Mouse (Mus musculus): ENCODE results near the gene Dedd2. TPM values are rescaled to one million over a fixed set of nuclear protein-coding genes. Genes with fewer than 3 reads are reported as not detected.

Gene Dedd2
- polyA plus RNA-seq, 1 experiment from 2014 or later = 18.1 TPM

GRCm38 (mm10) chr7:25247498-25247897 lies 27.1 kb upstream of the Dedd2 start:
- ChIA-PET CTCF (interaction anchor here (1.2 kb wide), 1 partner anchor 20 kb away, joined by 3 read pairs; the partner anchor contains the start of gene Cic), POLR2A (interaction anchor here (1.3 kb wide), 1 partner anchor 22 kb away, joined by 5 read pairs; no protein-coding TSS in a partner anchor)
- no peaks in the 10 kb centered on the region for H3K27me3 ChIP-seq
- in situ Hi-C loops (cut with MboI; ENCODE audit: low pct_unique_long_range_greater_than_20kb) = no loop called here
- no peak for ATAC-seq
- no peak for DNase-seq (ENCODE audit: low read depth, low spot score)
- no peak for TF ChIP-seq CTCF (IDR thresholded peaks at IDR 0.05)

DNA sequence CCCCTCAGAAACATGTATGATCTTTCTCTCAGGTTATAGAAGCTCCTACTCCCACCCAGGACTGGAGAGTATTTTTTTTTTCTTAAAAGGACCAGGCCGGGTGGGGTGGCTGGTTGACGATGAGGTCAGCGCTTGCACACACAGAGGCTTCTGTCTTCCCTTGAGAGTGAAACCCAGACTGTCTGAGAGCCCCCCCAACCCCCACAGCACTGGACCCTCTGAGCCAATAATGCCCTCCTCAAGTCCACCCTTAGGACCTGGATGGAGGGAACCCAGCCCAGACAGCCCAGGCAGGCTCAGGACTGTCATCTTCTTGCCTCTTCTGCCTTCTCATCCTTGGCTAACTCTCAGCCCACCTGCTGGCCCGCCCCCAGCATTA lies 26.3 kb upstream of the Dedd2 start:
- no peak for ATAC-seq
- TF ChIP-seq CTCF (IDR thresholded peaks at IDR 0.05) = no peak
- DNase-seq (ENCODE audit: low read depth, low spot score) = no peak
- POLR2A ChIA-PET = interaction anchor here (0.7 to 1.4 kb wide), 2 partner anchors 11 to 96 kb away, joined by 3 read pairs; no protein-coding TSS in a partner anchor
- H3K27me3 ChIP-seq = no peaks in the 10 kb centered on the region
- CTCF ChIA-PET = interaction anchor here (1.3 kb wide), 2 partner anchors 31 to 87 kb away, joined by 3 read pairs; no protein-coding TSS in a partner anchor
- in situ Hi-C loops (cut with MboI; ENCODE audit: low pct_unique_long_range_greater_than_20kb) = no loop called here

DNA sequence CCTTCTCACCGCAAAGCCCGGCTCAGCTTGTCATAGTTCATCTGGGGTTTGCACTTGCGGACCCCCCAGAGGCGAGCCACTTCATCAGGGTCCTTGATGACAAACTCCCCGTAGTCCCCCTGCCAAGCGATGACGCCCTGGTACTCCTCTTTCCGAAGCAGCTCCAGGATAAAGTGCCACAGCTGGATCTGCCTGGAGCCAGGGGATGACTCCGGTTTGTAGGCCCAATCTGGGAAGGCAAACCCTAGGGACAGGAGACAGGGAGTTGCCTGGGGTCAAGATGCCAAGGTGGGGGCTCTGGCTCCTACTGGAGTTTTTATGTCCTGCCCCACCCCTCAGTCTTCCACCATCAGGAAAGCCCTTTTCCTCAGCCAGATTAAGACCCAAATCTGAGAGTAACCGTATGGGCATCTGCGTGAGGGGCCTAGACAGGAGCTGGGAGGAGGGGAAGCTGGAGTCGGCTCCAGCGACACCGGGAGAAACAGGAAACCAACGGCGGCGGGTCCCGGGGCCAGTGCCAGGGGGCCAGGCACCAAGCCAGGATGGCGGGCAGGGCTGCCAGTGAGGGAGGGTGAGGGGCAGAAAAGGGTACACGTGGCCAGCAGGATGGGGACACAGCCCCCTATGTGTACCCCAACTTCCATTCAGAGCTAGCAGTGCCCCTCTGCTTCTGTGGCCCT lies 25.8 kb upstream of the Dedd2 start:
- no peak for TF ChIP-seq CTCF (IDR thresholded peaks at IDR 0.05)
- DNase-seq (ENCODE audit: low read depth, low spot score) (no peak), ATAC-seq (no peak)
- no peaks in the 10 kb centered on the region for H3K27me3 ChIP-seq
- CTCF ChIA-PET = interaction anchor here (1.0 to 1.3 kb wide), 3 partner anchors 32 to 87 kb away, joined by 3 to 6 read pairs (median 3); no protein-coding TSS in a partner anchor
- POLR2A ChIA-PET = interaction anchor here (0.7 to 1.4 kb wide), 2 partner anchors 11 to 96 kb away, joined by 3 read pairs; no protein-coding TSS in a partner anchor
- in situ Hi-C loops (cut with MboI; ENCODE audit: low pct_unique_long_range_greater_than_20kb) = no loop called here

DNA sequence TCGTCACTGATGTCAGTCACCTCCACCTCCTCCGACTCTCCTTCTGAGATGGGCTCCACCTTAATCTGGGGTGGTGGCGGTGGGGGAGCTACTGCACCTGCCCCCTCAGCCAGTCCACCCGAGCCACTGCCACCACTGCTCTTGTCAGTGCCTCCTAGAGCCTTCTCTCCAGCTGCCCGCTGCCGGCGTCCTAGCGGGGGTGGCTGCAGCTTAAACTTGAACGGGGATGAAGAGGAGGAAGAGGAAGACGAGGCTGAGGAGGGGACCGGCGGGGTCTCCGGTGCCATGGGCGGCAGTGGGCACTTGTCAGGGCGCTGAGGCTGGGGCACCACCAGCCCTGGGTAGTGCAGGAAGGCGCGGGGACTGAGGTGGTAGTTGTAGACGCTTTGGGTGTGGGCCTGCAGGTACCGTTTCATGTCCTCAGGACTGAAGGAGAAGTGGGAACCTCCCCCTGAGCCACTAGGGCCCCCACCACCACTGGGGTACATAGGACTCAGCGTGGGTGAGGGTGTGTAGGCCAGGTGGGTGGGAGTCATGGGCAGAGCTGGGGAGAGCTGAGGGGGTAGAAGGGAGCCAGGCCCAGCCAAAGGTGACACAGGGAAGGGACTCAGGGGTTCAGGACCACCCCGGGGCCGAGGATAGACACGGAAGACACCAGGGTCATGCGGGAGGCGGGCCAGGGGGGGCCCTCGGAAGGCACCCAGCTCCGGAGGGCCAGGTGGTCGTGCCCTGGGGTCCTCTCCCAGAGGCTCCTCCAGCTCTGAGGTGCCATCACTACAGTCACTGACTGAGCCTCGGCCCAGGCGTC lies 24.4 kb upstream of the Dedd2 start:
- ChIA-PET POLR2A (no interaction called here), CTCF (interaction anchor here (1.0 kb wide), 1 partner anchor 33 kb away, joined by 4 read pairs; no protein-coding TSS in a partner anchor)
- no peak for TF ChIP-seq CTCF (IDR thresholded peaks at IDR 0.05)
- ATAC-seq = no peak
- in situ Hi-C loops (cut with MboI; ENCODE audit: low pct_unique_long_range_greater_than_20kb) = loop anchor here (5.0 kb wide), 2 partner anchors 33 to 68 kb away; no protein-coding TSS in a partner anchor
- no peaks in the 10 kb centered on the region for H3K27me3 ChIP-seq
- no peak for DNase-seq (ENCODE audit: low read depth, low spot score)

DNA sequence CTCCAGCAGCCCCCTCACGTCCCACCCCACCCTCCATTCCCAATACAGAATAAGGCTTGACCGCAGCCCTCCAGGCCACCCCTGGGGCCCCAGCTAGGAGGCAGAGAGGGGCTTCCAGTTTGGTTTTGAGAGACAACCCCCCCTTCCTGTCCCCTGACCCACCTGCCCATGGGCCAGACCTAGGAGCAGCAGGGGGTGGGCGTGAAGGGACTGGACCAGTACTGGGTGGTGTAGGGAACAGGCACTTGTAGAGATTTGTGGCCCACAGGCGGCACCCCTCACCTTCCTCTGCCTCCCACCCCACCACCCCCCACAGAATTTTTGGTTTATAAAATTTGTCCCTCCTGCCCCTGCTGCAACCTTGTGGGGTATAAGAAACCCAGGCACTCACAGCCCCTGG lies 22.9 kb upstream of the Dedd2 start:
- TF ChIP-seq CTCF (IDR thresholded peaks at IDR 0.05) = no peak
- no peak for DNase-seq (ENCODE audit: low read depth, low spot score)
- CTCF ChIA-PET = interaction anchor here (2.3 kb wide), 1 partner anchor 26 kb away, joined by 7 read pairs; no protein-coding TSS in a partner anchor
- in situ Hi-C loops (cut with MboI; ENCODE audit: low pct_unique_long_range_greater_than_20kb) = loop anchor here (5.0 kb wide), 2 partner anchors 34 to 69 kb away; no protein-coding TSS in a partner anchor
- no peaks in the 10 kb centered on the region for H3K27me3 ChIP-seq
- POLR2A ChIA-PET = no interaction called here
- ATAC-seq = no peak

DNA sequence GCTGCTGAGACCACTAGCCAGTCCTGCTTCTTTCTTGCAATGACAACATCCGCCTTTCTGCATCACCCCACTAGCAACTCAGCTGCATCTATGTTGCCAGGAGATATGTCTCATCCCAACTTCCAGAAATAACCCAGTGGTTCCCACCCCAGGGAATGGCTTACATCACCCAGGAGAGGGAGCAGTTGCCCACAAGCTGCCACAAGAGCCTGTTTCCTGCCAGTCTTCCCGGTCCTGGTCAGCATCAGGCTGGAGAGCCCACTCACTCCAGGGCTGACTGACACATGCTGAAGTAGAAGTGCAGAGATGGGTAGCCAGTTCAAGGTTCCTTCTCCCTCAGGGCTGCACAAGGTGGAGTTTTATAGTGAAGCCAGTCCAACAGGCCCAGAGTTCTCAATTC lies 20.6 kb upstream of the Dedd2 start:
- DNase-seq (ENCODE audit: low read depth, low spot score) (no peak), ATAC-seq (no peak)
- ChIA-PET CTCF (interaction anchor here (1.0 to 2.3 kb wide), 9 partner anchors 10 to 75 kb away, joined by 3 to 9 read pairs (median 5); partner anchors contain the start of genes Megf8 and Pafah1b3), POLR2A (interaction anchor here (1.9 kb wide), 1 partner anchor 37 kb away, joined by 6 read pairs; no protein-coding TSS in a partner anchor)
- no peaks in the 10 kb centered on the region for H3K27me3 ChIP-seq
- in situ Hi-C loops (cut with MboI; ENCODE audit: low pct_unique_long_range_greater_than_20kb) = loop anchor here (5.0 kb wide), 2 partner anchors 36 to 71 kb away; no protein-coding TSS in a partner anchor
- TF ChIP-seq CTCF (IDR thresholded peaks at IDR 0.05) = no peak

- no peaks in the 10 kb centered on the region for H3K27me3 ChIP-seq
- no peak for TF ChIP-seq CTCF (IDR thresholded peaks at IDR 0.05)
- no peak for DNase-seq (ENCODE audit: low read depth, low spot score)
- CTCF ChIA-PET = interaction anchor here (1.0 to 2.3 kb wide), 8 partner anchors 11 to 76 kb away, joined by 3 to 9 read pairs (median 4); partner anchors contain the start of genes Cic, Megf8 and Pafah1b3
- in situ Hi-C loops (cut with MboI; ENCODE audit: low pct_unique_long_range_greater_than_20kb) = loop anchor here (5.0 kb wide), 2 partner anchors 37 to 72 kb away; no protein-coding TSS in a partner anchor
- ATAC-seq = no peak
- POLR2A ChIA-PET = interaction anchor here (1.1 to 1.9 kb wide), 2 partner anchors 29 to 38 kb away, joined by 3 to 6 read pairs; no protein-coding TSS in a partner anchor
Measured at GRCm38 (mm10) chr7:25240631-25241030, 20.2 kb upstream of the Dedd2 start.

DNA sequence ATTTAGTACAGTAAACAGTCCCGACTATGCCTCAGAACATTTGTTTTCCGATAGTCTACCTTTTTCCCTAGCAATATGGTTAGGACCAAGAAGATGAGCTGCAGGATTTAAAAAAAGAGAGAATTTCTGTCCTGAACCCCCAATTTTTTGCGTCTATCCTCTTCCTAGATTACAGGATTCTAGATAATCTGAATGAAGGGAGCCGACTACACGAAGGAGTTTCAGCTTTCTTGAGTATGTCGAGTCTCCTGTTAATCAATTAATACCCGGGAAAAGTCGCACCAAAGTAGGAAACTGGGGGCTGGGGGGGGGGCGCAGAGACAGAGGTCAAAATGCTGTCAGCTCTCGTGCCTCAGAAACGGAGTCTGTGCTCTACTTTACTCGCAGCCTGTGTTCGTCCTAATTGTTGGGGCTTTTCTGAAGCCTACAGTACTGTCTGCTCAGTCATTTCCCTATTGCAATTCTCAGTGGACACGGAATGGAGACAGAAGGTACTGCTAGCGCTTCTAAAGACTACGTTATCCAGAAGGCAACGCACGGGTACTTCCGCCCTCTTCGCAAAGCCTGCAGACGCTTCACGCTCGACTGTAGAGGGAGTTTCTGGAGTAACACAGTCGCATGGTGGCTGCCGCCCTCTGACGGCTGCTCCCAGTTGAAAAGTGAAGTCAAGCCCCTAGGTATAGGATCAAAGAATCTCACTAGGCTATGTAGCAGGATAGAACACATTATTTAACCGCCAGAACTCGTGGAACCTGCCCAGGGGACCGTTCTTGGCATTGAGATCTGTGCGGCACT lies 18.6 kb upstream of the Dedd2 start:
- in situ Hi-C loops (cut with MboI; ENCODE audit: low pct_unique_long_range_greater_than_20kb) = no loop called here
- H3K27me3 ChIP-seq = no peaks in the 10 kb centered on the region
- CTCF ChIA-PET = interaction anchor here (1.0 to 2.2 kb wide), 7 partner anchors 30 to 164 kb away, joined by 3 to 11 read pairs (median 4); partner anchors contain the start of genes Megf8 and Pafah1b3
- ATAC-seq (peak; percentile 42), DNase-seq (ENCODE audit: low read depth, low spot score) (no peak)
- no peak for TF ChIP-seq CTCF (IDR thresholded peaks at IDR 0.05)
- POLR2A ChIA-PET = interaction anchor here (0.5 to 6.3 kb wide), 6 partner anchors 11 to 802 kb away, joined by 3 to 32 read pairs (median 4); partner anchors contain the start of genes Dedd2 and Zfp526

- ChIA-PET POLR2A (interaction anchor here (0.5 to 6.3 kb wide), 6 partner anchors 12 to 801 kb away, joined by 3 to 32 read pairs (median 4); partner anchors contain the start of genes Dedd2 and Zfp526), CTCF (interaction anchor here (1.0 to 2.2 kb wide), 7 partner anchors 31 to 165 kb away, joined by 3 to 11 read pairs (median 4); partner anchors contain the start of genes Megf8 and Pafah1b3)
- in situ Hi-C loops (cut with MboI; ENCODE audit: low pct_unique_long_range_greater_than_20kb) = no loop called here
- ATAC-seq = peak; percentile 79
- TF ChIP-seq CTCF (IDR thresholded peaks at IDR 0.05) = no peak
- no peaks in the 10 kb centered on the region for H3K27me3 ChIP-seq
- DNase-seq (ENCODE audit: low read depth, low spot score) = peak; percentile 90
Measured at GRCm38 (mm10) chr7:25238015-25238706, 17.7 kb upstream of the Dedd2 start.

Measured in Patski (cell line).